Mouse (Mus musculus): ENCODE data around the gene Tmem178b.
A peak's percentile ranks its signal among the peaks of the same experiment; 100 is the strongest.

Gene Tmem178b

GRCm38 (mm10) chr6:40263687-40264086 is 390.6 kb downstream of the Tmem178b start:
- DNase-seq (ENCODE audit: low spot score), result no peak

DNA sequence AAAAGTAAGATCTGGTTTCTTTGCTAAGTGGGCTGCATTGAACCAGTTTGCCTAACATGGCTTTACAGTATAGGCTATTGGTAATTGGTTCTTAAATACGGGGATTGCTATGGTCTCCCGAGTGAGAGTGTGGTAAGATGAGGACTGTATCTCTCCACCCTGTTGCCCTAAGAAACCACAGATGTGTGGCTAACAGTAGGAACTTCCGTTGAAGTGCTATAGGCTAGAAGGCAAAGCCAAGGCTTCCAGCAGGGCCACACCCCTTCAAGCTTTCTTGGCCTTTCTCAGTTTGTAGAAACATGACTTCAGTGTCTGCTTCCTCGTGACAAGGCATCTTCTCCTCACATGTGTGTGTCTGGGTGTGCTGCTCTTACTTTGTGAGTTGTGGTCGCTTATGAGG is 427.6 kb downstream of the Tmem178b start:
- no peak for DNase-seq (ENCODE audit: low spot score)

- DNase-seq (ENCODE audit: low spot score), result peak; percentile 62
Observed at GRCm38 (mm10) chr6:40303379-40303778, 430.3 kb downstream of the Tmem178b start.

All from left cerebral cortex, adult 11 months (tissue).